Mouse (Mus musculus): ENCODE results near the gene Klhl29.

Gene Klhl29

GRCm38 (mm10) chr12:5191628-5192379 lies 183.7 kb downstream of the Klhl29 start:
- intact Hi-C loops (cut with DNase I), result loop anchor here (5.0 kb wide), 1 partner anchor 45 kb away; no protein-coding TSS in a partner anchor

DNA sequence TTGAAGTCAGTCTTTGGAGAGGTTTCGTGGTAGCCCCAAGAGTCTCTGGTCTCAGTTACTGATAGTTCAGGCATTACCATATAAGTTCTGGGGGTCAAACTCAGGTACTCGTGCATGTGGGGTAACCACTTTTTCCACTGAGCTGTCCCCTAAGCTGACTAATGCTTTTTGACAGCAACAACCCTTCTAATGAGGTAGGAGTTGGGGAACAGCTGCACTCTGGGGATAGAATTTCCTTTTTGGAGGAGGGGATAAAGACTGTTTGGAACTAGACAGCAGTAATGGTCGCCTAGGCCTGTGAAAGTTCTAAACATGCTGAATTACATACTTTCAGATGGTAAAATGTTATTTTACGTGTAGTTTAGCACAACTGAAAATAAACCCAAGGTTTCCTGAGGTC lies 184.3 kb downstream of the Klhl29 start:
- intact Hi-C loops (cut with DNase I), result loop anchor here (5.0 kb wide), 1 partner anchor 44 kb away; no protein-coding TSS in a partner anchor

GRCm38 (mm10) chr12:5189446-5190150 lies 185.9 kb downstream of the Klhl29 start:
- intact Hi-C loops (cut with DNase I), result loop anchor here (5.0 kb wide), 1 partner anchor 42 kb away; no protein-coding TSS in a partner anchor

GRCm38 (mm10) chr12:5188899-5189298 lies 186.6 kb downstream of the Klhl29 start:
- intact Hi-C loops (cut with DNase I), result no loop called here

- intact Hi-C loops (cut with DNase I), result no loop called here
These were observed 187.6 kb downstream of the Klhl29 start for GRCm38 (mm10) chr12:5187773-5188333.

- intact Hi-C loops (cut with DNase I), result no loop called here
These were observed 188.8 kb downstream of the Klhl29 start for GRCm38 (mm10) chr12:5186645-5187044.

GRCm38 (mm10) chr12:5185603-5186002 lies 189.9 kb downstream of the Klhl29 start:
- intact Hi-C loops (cut with DNase I), result no loop called here

GRCm38 (mm10) chr12:5182586-5182985 lies 192.9 kb downstream of the Klhl29 start:
- intact Hi-C loops (cut with DNase I), result no loop called here

GRCm38 (mm10) chr12:5182165-5182564 lies 193.3 kb downstream of the Klhl29 start:
- intact Hi-C loops (cut with DNase I), result no loop called here

DNA sequence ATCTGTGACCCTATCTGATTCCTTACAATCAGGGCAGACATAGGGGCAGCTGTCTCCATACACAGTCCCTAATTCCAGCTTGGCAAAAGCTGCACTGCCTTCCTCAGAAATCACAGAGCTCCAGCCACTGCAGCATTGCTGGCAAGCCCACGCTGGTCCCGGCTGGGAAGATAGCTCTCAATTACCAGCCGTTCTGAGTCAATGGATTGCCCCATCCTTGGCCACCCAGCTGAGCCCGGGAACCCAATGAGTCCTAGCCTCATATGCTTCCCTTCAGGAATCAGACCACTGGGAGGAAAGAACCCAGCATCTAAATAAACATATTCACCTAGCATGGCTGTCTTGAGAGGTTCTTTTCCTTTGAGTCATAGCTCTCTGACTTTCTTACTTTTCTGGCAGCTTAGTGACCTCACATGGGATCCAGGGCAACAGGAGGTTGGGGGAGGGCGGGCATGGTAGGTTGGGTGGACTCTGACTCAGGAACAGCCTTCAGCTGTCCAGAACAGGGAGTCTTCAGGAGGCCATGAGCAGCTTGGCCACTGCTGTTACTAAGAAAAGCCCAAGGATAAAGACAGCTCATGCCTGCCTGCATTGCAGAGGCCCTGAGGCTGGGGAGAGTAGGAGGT lies 198.7 kb downstream of the Klhl29 start:
- intact Hi-C loops (cut with DNase I), result no loop called here

- intact Hi-C loops (cut with DNase I), result no loop called here
These were observed 209.3 kb downstream of the Klhl29 start for GRCm38 (mm10) chr12:5166141-5166540.

DNA sequence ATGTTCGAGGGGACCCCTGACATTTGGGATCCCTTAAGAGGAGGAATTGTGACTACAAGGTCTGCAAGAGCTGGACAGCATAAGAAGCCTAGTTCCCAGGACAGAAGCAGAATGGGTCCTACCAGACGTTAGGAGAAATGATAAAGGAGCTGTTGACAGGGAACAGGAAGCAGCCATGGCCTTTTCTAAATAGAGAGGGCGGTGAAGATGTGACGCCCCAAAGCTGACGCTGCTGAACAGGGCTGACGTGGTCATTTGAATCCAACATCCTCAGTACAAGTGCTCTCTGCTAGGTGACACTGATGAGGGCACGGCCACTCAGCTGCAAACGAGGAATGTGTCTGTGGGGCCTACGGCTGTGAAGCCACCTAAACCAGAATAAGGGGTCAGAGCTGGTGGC lies 210.1 kb downstream of the Klhl29 start:
- intact Hi-C loops (cut with DNase I), result no loop called here

DNA sequence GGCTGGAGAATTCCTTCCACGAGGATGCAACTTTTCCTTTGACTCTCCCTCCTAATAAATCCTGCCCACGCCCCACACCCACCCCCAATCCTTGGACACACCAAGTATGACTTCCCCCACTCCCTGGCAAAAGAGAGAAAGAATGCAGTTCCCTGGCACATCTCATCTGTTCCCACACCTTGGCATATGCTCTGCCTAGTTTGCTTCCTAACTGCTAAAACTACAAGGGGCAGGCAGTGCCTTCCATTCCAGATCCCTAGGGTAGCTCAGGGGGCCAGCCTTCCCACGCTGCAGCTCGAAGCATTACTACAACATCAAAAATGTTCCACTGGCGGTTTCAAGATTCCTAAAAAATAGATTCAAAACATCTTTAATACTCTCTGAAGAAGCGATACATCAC lies 212.8 kb downstream of the Klhl29 start:
- intact Hi-C loops (cut with DNase I), result no loop called here

DNA sequence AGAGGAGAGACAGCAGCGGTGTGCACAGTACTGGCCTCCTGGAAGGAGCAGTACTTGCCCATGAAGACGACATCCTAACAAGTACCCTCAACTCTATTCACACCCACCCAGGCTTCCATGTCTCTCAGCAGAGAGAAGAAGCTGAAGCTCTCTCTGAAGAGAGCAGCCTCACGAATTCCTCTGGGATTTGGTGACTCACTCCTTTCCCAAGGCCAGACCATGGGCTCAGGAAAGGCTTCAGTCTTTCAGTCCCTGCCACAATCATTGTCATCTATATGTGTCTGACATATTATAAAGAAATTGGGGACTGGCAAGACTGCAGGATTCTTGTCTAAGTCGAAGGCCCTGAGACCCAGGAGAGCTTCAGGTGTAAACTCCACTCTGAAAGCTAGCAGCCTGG lies 213.9 kb downstream of the Klhl29 start:
- intact Hi-C loops (cut with DNase I), result no loop called here

DNA sequence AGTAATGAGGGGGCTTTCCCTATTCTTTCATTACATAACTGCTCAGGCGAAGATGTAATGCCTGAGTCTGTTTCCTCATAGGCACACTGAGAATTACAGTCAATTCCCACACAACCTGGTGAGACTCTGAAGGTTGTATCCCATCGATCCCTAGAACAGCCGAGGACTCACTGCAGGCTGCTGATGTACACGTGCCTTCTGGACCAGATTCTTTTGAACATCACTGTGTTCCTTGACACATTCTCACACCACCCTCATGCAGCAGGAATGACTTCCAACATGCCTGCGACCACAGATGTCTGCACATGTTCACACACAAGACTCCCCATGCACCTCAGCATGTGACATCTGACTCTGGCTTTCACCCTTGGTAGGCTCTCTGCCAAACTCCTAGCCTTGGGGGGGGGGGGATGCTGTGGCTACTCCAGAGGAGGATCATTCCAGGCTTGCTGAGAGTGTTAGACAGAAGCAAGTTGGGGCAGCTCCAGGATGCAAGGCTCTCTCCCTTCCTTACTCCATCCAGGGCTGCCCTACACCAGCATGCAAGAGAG lies 217.5 kb downstream of the Klhl29 start:
- intact Hi-C loops (cut with DNase I), result no loop called here

GRCm38 (mm10) chr12:5157021-5157681 lies 218.3 kb downstream of the Klhl29 start:
- intact Hi-C loops (cut with DNase I), result no loop called here

DNA sequence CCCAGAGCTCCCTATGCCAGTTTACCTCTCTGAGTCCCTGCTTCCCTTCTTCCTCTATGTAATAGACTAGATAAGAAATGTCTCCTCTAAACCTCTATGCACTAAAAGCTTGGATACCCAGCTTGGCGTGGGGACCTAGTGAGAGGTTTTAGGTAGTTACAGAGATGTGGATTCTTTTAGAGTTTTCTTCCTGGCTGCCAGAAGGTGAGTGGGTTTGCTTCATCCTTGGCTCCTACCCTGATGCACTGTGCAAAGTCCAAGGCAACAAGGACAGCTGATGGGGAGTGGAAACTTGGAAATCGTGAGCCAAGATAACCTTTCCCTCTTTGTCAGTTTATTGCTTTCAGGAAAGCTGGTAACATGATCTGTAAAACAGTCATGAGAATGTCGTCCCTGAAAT lies 220.3 kb downstream of the Klhl29 start:
- intact Hi-C loops (cut with DNase I), result no loop called here

- intact Hi-C loops (cut with DNase I), result no loop called here
These were observed 223.6 kb downstream of the Klhl29 start for GRCm38 (mm10) chr12:5151859-5152258.

GRCm38 (mm10) chr12:5147346-5148035 lies 228.0 kb downstream of the Klhl29 start:
- intact Hi-C loops (cut with DNase I), result loop anchor here (5.0 to 10.0 kb wide), 3 partner anchors 45 to 227 kb away; partner anchors contain the start of gene Klhl29

Measured in adrenal gland (tissue).